Mouse (Mus musculus) thymus, adult 2 months (tissue): ENCODE measurements around the gene Aoah.

ENCODE experiments used
- CTCF ChIP-seq: fragments of 200-500 bp; IDR thresholded peaks from 2 replicates; pipeline ENCODE4 v1.5.1; 2012; ENCODE audit warnings: mild to moderate bottlenecking, control low read depth, low read length, moderate library complexity, borderline replicate concordance; ENCODE audit not compliant: control insufficient read depth, poor library complexity, insufficient read depth; ENCODE audit errors: extremely low read depth
- POLR2A ChIP-seq: fragments of 200-500 bp; IDR thresholded peaks from 2 replicates; pipeline ENCODE4 v1.6.1; 2012; ENCODE audit warnings: mild to moderate bottlenecking, low read length, control low read depth, moderate library complexity; ENCODE audit not compliant: control insufficient read depth, poor library complexity, insufficient read depth; ENCODE audit errors: extremely low read depth

DNA sequence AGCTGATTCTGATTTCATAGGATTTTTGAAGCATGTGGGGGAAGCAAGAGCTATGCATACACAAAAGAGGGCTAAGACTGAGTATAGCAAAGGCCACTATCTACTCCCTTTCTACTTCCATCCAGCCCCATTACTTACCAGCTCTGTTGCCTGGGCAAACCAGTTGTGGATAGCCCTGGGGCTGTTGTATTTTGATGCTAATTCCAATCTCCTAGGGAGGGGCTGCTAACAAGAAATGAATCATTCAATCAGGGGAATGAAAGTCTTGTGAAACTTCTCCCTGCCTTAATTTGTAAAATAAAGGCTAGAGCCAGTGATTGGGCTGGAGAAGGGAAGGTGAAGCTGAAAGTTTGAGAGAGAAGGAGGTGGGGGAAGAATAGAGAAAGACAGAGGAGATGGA lies 142.1 kb downstream of the Aoah start:
- TF ChIP-seq CTCF: no peak
- no peak for TF ChIP-seq POLR2A
